Mouse (Mus musculus) intestine, embryonic 14.5 days (tissue): ENCODE measurements around the gene Zfp784. TPM values are rescaled to one million over a fixed set of nuclear protein-coding genes. Genes with fewer than 3 reads are reported as not detected.

ENCODE experiments used
- ATAC-seq: fragments of 200-750 bp; cut with Nextera tagmentation; replicated peaks from 2 replicates; pipeline ENCODE4 v1.8.0; 2017; ENCODE audit warnings: low read depth, moderate number of reproducible peaks, moderate TSS enrichment, moderate library complexity; ENCODE audit not compliant: low FRiP score, low TSS enrichment
- DNase-seq: peaks from one replicate; pipeline ENCODE4 v3.0.0-alpha.2; 2018; ENCODE audit warnings: low spot score
- H3K27ac ChIP-seq: fragments of 300-500 bp; sonication (generic); 2 replicates; pipeline ENCODE4 v1.5.1; 2014; ENCODE audit warnings: low read depth, mild to moderate bottlenecking, control low read depth
- H3K27me3 ChIP-seq: fragments of 300-500 bp; sonication (generic); replicated peaks from 2 replicates; pipeline ENCODE4 v1.6.1; 2014; ENCODE audit warnings: low read length, control low read depth; ENCODE audit not compliant: control insufficient read depth, insufficient read depth
- H3K36me3 ChIP-seq: fragments of 300-500 bp; sonication (generic); 2 replicates; pipeline ENCODE4 v1.6.1; 2014; ENCODE audit warnings: low read length, control low read depth; ENCODE audit not compliant: control insufficient read depth, insufficient read depth
- H3K4me1 ChIP-seq: fragments of 300-500 bp; sonication (generic); replicated peaks from 2 replicates; pipeline ENCODE4 v1.6.1; 2014; ENCODE audit warnings: low read length, control low read depth, mixed read lengths; ENCODE audit not compliant: control insufficient read depth, insufficient read depth
- H3K4me2 ChIP-seq: fragments of 300-500 bp; sonication (generic); 2 replicates; pipeline ENCODE4 v1.6.1; 2014; ENCODE audit warnings: low read length
- H3K4me3 ChIP-seq: fragments of 300-500 bp; sonication (generic); 2 replicates; pipeline ENCODE4 v1.5.1; 2014; ENCODE audit warnings: low read depth, low read length, control low read depth, mixed read lengths
- H3K9ac ChIP-seq: fragments of 300-500 bp; sonication (generic); 2 replicates; pipeline ENCODE4 v1.6.1; 2014; ENCODE audit warnings: mild to moderate bottlenecking, low read length
- H3K9me3 ChIP-seq: fragments of 300-500 bp; sonication (generic); 2 replicates; pipeline ENCODE4 v1.6.1; 2016; ENCODE audit warnings: low read length, control low read depth; ENCODE audit not compliant: control insufficient read depth
- WGBS: fragments of 180-500 bp; shearing (Covaris S2); extraction: QIAGEN DNeasy Blood & Tissue Kit; methylation state at CpG from one replicate; pipeline ENCODE4 v1.1.7; 2014; 5-methylcytosine and 5-hydroxymethylcytosine counted together
- polyA plus RNA-seq: library from polyadenylated mRNA; unstranded; fragments of >200 nt; fragmentation: Nextera tagmentation; extraction: Ambion mirVana; gene quantifications from 2 replicates; pipeline ENCODE4 v1.2.1, GENCODE M21; 2014

The Zfp784 gene
- polyA plus RNA-seq, 1 experiment from 2014 or later, result 4.8 TPM

DNA sequence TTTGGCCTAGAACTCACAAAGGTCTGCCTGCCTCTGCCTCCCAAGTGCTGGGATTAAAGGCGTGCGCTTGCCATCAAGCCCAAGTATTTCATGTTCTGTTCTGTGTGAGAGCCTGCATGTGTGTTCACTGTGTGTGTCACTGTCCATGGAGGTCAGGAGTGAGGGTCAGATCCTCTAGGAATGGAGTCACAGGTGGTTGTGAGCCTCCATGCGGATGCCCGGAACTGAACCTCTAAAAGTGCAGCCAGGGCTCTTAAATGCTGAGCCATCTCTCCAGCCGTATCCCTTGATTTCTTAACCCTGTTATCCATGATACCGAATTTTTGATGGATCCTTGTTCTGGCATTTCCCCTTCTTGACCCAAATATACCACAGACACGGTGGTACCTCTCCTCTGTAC is 1.2 kb downstream of the Zfp784 start:
- H3K9ac ChIP-seq, result no peak overlapping the region
- 96% methylated on average over 7 of the region's 7 CpGs for WGBS
- no peak overlapping the region for H3K27ac ChIP-seq
- ATAC-seq (no peak), DNase-seq (no peak)
- no peak overlapping the region for H3K4me3 ChIP-seq
- 0 out of 2 replicates have a peak, but pooled peaks cover 4% of the 10 kb centered on the region for H3K4me1 ChIP-seq
- H3K9me3 ChIP-seq, result peaks cover 13% of the 10 kb centered on the region
- no peak overlapping the region for H3K4me2 ChIP-seq
- H3K36me3 ChIP-seq, result peaks cover 42% of the 10 kb centered on the region
- no peaks in the 10 kb centered on the region for H3K27me3 ChIP-seq

DNA sequence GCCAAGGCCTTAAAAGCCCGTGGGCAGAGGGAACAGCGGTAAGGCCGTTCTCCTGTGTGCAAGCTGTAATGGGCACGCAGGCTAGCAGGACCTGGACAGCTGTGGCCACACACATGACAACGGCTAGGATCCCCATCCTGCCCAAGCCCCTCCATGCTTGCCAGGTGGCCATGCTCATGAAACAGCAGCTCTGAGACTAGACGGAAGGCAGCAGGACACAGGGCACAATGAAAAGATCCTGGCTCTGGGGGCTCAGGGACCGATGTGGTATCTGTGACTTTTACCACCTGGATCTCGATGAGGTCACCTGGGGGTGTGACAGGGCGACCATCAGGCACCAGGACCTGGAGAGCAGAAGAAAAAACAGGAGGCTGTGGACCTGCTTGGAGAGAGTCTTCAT is 2.1 kb downstream of the Zfp784 start:
- H3K4me2 ChIP-seq, result no peak overlapping the region
- WGBS, result 93% methylated on average over 9 of the region's 9 CpGs
- H3K27ac ChIP-seq, result no peak overlapping the region
- no peak for DNase-seq
- H3K27me3 ChIP-seq, result no peaks in the 10 kb centered on the region
- no peak overlapping the region for H3K4me3 ChIP-seq
- peaks cover 22% of the 10 kb centered on the region for H3K9me3 ChIP-seq
- H3K9ac ChIP-seq, result no peak overlapping the region
- 0 out of 2 replicates have a peak, but pooled peaks cover 4% of the 10 kb centered on the region for H3K4me1 ChIP-seq
- ATAC-seq, result no peak
- peaks cover 51% of the 10 kb centered on the region for H3K36me3 ChIP-seq

DNA sequence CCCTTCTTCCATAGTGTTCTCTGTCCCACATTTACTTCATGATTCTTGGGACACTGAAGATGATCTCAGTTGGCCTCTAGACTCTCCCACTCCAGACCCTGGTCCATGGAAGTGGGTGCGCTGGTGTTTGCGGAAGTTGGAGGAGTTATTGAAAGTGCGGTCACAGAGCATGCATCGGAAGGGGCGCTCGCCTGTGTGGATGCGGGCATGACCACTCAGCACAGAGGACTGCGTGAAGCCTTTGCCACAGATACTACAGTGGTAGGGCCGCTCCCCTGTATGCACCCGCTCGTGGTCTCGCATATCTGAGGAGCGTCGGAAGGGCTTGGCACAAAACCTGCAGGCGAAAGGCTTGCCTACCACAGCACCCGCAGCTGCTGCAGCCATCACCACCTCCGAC is 2.6 kb downstream of the Zfp784 start:
- H3K4me1 ChIP-seq, result 0 out of 2 replicates have a peak, but pooled peaks cover 4% of the 10 kb centered on the region
- no peak overlapping the region for H3K9ac ChIP-seq
- ATAC-seq (no peak), DNase-seq (no peak)
- no peak overlapping the region for H3K4me3 ChIP-seq
- H3K27ac ChIP-seq, result no peak overlapping the region
- H3K9me3 ChIP-seq, result peaks cover 27% of the 10 kb centered on the region
- 95% methylated on average over 17 of the region's 17 CpGs for WGBS
- H3K4me2 ChIP-seq, result no peak overlapping the region
- no peaks in the 10 kb centered on the region for H3K27me3 ChIP-seq
- H3K36me3 ChIP-seq, result peaks cover 56% of the 10 kb centered on the region

DNA sequence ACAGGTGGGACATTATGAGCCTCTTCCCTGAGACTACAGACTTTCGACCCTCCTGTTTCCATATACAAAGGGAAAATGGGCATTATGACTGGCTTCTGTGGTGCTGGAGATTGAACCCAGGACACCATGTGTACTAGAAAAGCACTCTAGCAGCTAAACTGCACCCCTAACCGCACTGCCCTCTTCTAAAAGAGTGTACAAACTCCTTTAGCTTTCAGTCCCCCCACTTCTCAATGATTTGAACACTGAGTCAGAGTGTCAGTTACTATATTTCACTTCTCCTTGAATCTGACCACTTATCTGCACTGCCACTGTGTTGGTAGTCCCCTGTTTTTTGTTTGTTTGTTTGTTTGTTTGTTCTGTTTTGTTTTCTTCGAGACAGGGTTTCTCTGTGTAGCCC is 4.4 kb downstream of the Zfp784 start, which contains the start of gene 4632433K11Rik:
Gene 4632433K11Rik, plus strand, starts transcription at position 301 of the 400 bp plus-strand sequence.
- H3K27me3 ChIP-seq, result no peaks in the 10 kb centered on the region
- H3K9ac ChIP-seq, result no peak within 1 kb of the TSS
- 87% methylated on average over 3 of the region's 3 CpGs for WGBS
- DNase-seq, result no peak
- peaks cover 74% of the 10 kb centered on the region for H3K36me3 ChIP-seq
- no peak within 1 kb of the TSS for H3K4me2 ChIP-seq
- no peak within 1 kb of the TSS for H3K27ac ChIP-seq
- no peak within 1 kb of the TSS for H3K4me3 ChIP-seq
- peaks cover 45% of the 10 kb centered on the region for H3K9me3 ChIP-seq
- ATAC-seq, result no peak
- H3K4me1 ChIP-seq, result 0 out of 2 replicates have a peak, but pooled peaks cover 4% of the 10 kb centered on the region

DNA sequence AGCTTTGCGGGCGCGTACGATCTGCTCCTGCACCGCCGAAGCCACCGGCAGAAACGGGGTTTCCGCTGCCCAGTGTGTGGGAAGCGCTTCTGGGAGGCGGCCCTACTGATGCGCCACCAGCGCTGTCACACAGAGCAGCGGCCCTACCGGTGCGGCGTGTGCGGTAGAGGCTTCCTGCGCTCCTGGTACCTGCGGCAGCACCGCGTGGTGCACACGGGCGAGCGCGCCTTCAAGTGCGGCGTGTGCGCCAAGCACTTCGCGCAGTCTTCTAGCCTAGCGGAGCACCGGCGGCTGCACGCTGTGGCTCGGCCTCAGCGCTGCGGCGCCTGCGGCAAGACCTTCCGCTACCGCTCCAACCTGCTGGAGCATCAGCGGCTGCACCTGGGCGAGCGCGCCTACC is 6.8 kb downstream of the Zfp784 start:
- no peak for DNase-seq
- no peak for ATAC-seq
- no peak overlapping the region for H3K27ac ChIP-seq
- H3K9ac ChIP-seq, result no peak overlapping the region
- WGBS, result 79% methylated on average over 46 of the region's 46 CpGs
- peaks cover 48% of the 10 kb centered on the region for H3K9me3 ChIP-seq
- H3K27me3 ChIP-seq, result no peaks in the 10 kb centered on the region
- no peaks in the 10 kb centered on the region for H3K4me1 ChIP-seq
- H3K4me3 ChIP-seq, result no peak overlapping the region
- no peak overlapping the region for H3K4me2 ChIP-seq
- H3K36me3 ChIP-seq, result peaks cover 91% of the 10 kb centered on the region

DNA sequence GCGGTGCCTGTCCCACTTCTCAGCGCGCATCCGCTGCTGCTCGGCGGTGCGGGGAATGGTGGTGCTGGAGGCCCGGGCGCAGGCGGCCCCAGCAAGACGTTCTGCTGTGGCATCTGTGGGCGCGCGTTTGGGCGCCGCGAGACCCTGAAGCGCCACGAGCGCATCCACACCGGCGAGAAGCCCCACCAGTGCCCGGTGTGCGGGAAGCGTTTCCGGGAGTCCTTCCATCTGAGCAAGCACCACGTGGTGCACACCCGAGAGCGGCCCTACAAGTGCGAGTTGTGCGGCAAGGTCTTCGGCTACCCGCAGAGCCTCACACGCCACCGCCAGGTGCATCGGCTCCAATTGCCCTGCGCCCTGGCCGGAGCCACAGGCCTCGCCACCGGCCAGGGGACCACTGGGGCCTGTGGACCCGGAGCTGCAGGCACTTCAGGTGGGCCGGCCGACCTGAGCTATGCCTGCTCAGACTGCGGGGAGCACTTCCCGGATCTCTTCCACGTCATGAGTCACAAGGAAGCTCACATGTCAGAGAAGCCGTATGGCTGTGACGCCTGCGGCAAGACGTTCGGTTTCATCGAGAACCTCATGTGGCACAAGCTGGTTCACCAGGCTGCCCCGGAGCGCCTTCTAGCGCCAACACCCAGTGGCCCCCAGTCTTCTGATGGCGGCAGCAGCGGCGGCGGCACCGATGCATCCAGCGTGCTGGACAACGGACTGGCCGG is 7.5 kb downstream of the Zfp784 start:
- H3K4me3 ChIP-seq, result no peak overlapping the region
- no peak for DNase-seq

DNA sequence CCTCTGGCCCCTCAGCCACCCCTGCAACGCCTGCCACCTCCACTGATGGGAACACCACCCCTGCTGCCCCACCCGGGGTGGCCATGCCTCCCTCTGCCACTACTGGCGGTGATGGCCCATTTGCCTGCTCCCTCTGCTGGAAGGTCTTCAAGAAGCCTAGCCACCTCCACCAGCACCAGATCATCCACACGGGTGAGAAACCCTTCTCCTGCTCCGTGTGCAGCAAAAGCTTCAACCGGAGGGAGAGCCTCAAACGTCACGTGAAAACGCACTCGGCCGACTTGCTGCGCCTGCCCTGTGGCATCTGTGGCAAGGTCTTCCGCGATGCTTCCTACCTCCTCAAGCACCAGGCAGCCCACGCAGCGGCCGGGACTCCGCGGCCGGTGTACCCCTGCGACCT is 8.3 kb downstream of the Zfp784 start:
- peaks cover 43% of the 10 kb centered on the region for H3K9me3 ChIP-seq
- H3K36me3 ChIP-seq, result peaks cover 91% of the 10 kb centered on the region
- H3K4me1 ChIP-seq, result no peaks in the 10 kb centered on the region
- H3K9ac ChIP-seq, result no peak overlapping the region
- WGBS, result 91% methylated on average over 21 of the region's 21 CpGs
- no peak overlapping the region for H3K4me2 ChIP-seq
- no peak overlapping the region for H3K4me3 ChIP-seq
- no peak overlapping the region for H3K27ac ChIP-seq
- no peak for DNase-seq
- no peak for ATAC-seq
- H3K27me3 ChIP-seq, result no peaks in the 10 kb centered on the region

More for the DNA sequence above, 7.5 kb downstream of the Zfp784 start:
- WGBS, result 83% methylated on average over 63 of the region's 63 CpGs
- Histone ChIP-seq H3K27me3 (no peaks in the 10 kb centered on the region), H3K9ac (no peak overlapping the region), H3K27ac (no peak overlapping the region), H3K4me2 (no peak overlapping the region), H3K36me3 (peaks cover 93% of the 10 kb centered on the region), H3K9me3 (peaks cover 46% of the 10 kb centered on the region), H3K4me1 (no peaks in the 10 kb centered on the region)
- no peak for ATAC-seq

DNA sequence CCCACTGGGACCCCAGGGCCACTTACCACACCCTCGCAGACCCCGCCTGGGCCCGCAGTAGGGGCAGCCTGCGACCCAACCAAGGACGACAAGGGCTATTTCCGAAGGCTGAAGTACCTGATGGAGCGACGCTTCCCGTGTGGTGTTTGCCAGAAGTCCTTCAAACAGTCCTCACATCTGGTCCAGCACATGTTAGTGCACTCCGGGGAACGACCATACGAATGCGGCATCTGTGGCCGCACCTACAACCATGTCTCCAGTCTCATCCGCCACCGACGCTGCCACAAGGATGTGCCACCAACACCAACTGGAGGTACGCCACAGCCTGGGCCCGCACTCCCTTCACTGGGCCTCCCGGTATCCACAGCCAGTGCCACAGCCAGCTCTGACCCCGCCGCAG is 8.7 kb downstream of the Zfp784 start:
- peaks cover 91% of the 10 kb centered on the region for H3K36me3 ChIP-seq
- 94% methylated on average over 22 of the region's 22 CpGs for WGBS
- 0 out of 2 replicates have a peak overlapping the region, but pooled peaks have one; percentile 2 for H3K4me3 ChIP-seq
- H3K27me3 ChIP-seq, result no peaks in the 10 kb centered on the region
- ATAC-seq, result no peak
- no peak overlapping the region for H3K27ac ChIP-seq
- no peak overlapping the region for H3K4me2 ChIP-seq
- peaks cover 43% of the 10 kb centered on the region for H3K9me3 ChIP-seq
- no peak for DNase-seq
- no peak overlapping the region for H3K9ac ChIP-seq
- H3K4me1 ChIP-seq, result no peaks in the 10 kb centered on the region

DNA sequence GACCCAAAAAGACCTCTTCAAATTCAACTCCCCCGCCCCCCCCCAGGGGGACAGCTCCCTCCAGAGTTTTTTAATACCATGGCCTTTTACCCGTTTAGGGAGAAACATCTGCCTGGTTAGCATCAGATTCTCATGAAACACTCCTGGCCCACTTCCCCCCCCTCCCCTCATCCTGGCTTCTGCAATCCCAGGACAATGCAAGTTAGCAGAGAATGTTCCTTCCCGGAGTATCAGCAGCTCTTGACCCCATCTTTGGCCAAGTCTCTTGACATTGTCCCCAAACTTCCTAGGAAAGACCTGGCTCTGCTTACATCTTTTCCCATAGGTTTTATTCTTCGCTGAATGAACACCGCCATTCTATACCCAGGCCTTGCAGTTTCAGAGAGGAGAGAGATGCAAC is 17.0 kb downstream of the Zfp784 start:
- H3K4me3 ChIP-seq, result peak overlapping the region; percentile 73
- H3K9me3 ChIP-seq, result peaks cover 2% of the 10 kb centered on the region; the same call in 1 of the 2 replicates
- peak overlapping the region; percentile 94 for H3K27ac ChIP-seq
- DNase-seq, result no peak
- H3K27me3 ChIP-seq, result no peaks in the 10 kb centered on the region
- H3K4me1 ChIP-seq, result peaks cover 17% of the 10 kb centered on the region
- no peak for ATAC-seq
- WGBS, result 48% methylated on average over 5 of the region's 5 CpGs
- peaks cover 43% of the 10 kb centered on the region for H3K36me3 ChIP-seq
- peak overlapping the region; percentile 98 for H3K9ac ChIP-seq
- H3K4me2 ChIP-seq, result peak overlapping the region; percentile 95
